Mouse (Mus musculus): Measurements from ENCODE around the gene Wdr46. TPM values are rescaled to one million over a fixed set of nuclear protein-coding genes. Genes with fewer than 3 reads are reported as not detected.
"Not testable (repeated sequence)": the region's sequence is repeated elsewhere in the genome, so short reads cannot be mapped to it uniquely, and the experiment has no call there.

Gene Wdr46
- polyA plus RNA-seq, 1 experiment from 2014 or later: 19.2 TPM

GRCm38 (mm10) chr17:33900989-33901314 lies 39.5 kb upstream of the Wdr46 start:
- Histone ChIP-seq H3K27ac (ENCODE audit: low read length) (no peak overlapping the region), H3K9me3 (replicated peaks; ENCODE audit: control insufficient read depth, low read length, poor library complexity, severe bottlenecking) (no peaks in the 10 kb centered on the region), H3K4me1 (ENCODE audit: control insufficient read depth, insufficient read depth, low read length) (no peaks in the 10 kb centered on the region), H3K4me3 (ENCODE audit: low read depth, low read length) (no peak overlapping the region), H3K4me2 (ENCODE audit: low read length) (no peak overlapping the region), H3K36me3 (ENCODE audit: control insufficient read depth, insufficient read depth, low read length) (no peaks in the 10 kb centered on the region), H3K27me3 (ENCODE audit: control insufficient read depth, insufficient read depth, low read depth, low read length) (no peaks in the 10 kb centered on the region), H3K9ac (ENCODE audit: low read depth, low read length) (no peak overlapping the region)
- 88% methylated on average over 4 of the region's 4 CpGs for WGBS
- ATAC-seq: no peak

DNA sequence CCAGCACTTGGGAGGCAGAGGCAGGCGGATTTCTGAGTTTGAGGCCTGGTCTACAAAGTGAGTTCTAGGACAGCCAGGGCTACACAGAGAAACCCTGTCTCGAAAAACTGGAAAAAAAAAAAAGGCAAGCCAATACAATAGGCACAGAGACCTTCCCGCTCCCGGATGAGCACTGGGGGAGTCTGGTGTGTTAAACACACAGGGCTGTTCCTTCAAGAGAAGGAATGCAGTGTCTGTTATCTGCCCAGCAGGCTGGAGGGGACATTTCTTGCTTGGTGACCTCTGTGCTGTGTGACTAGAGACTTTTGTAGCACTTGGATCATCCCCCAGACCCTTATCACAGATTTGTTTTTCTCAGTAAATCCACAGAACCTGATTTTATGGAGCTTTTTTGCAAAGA lies 38.8 kb upstream of the Wdr46 start:
- Histone ChIP-seq H3K4me2 (ENCODE audit: low read length) (no peak overlapping the region), H3K27ac (ENCODE audit: low read length) (no peak overlapping the region), H3K27me3 (ENCODE audit: control insufficient read depth, insufficient read depth, low read depth, low read length) (no peaks in the 10 kb centered on the region), H3K9me3 (replicated peaks; ENCODE audit: control insufficient read depth, low read length, poor library complexity, severe bottlenecking) (no peaks in the 10 kb centered on the region), H3K9ac (ENCODE audit: low read depth, low read length) (no peak overlapping the region), H3K4me3 (ENCODE audit: low read depth, low read length) (no peak overlapping the region), H3K36me3 (ENCODE audit: control insufficient read depth, insufficient read depth, low read length) (no peaks in the 10 kb centered on the region), H3K4me1 (ENCODE audit: control insufficient read depth, insufficient read depth, low read length) (no peaks in the 10 kb centered on the region)
- 82% methylated on average over 4 of the region's 4 CpGs for WGBS
- no peak for ATAC-seq

- WGBS: 80% methylated on average over 4 of the region's 4 CpGs
- no peak overlapping the region for H3K4me3 ChIP-seq (ENCODE audit: low read depth, low read length)
- H3K9ac ChIP-seq (ENCODE audit: low read depth, low read length): no peak overlapping the region
- no peaks in the 10 kb centered on the region for H3K36me3 ChIP-seq (ENCODE audit: control insufficient read depth, insufficient read depth, low read length)
- H3K4me1 ChIP-seq (ENCODE audit: control insufficient read depth, insufficient read depth, low read length): no peaks in the 10 kb centered on the region
- H3K27ac ChIP-seq (ENCODE audit: low read length): no peak overlapping the region
- H3K9me3 ChIP-seq (replicated peaks; ENCODE audit: control insufficient read depth, low read length, poor library complexity, severe bottlenecking): no peaks in the 10 kb centered on the region
- ATAC-seq: no peak
- H3K27me3 ChIP-seq (ENCODE audit: control insufficient read depth, insufficient read depth, low read depth, low read length): no peaks in the 10 kb centered on the region
- H3K4me2 ChIP-seq (ENCODE audit: low read length): no peak overlapping the region
Measured at GRCm38 (mm10) chr17:33902079-33902478, 38.4 kb upstream of the Wdr46 start.

GRCm38 (mm10) chr17:33902491-33902890 lies 38.0 kb upstream of the Wdr46 start:
- no peaks in the 10 kb centered on the region for H3K36me3 ChIP-seq (ENCODE audit: control insufficient read depth, insufficient read depth, low read length)
- WGBS: 88% methylated on average over 7 of the region's 7 CpGs
- no peaks in the 10 kb centered on the region for H3K4me1 ChIP-seq (ENCODE audit: control insufficient read depth, insufficient read depth, low read length)
- H3K9ac ChIP-seq (ENCODE audit: low read depth, low read length): no peak overlapping the region
- H3K9me3 ChIP-seq (replicated peaks; ENCODE audit: control insufficient read depth, low read length, poor library complexity, severe bottlenecking): no peaks in the 10 kb centered on the region
- no peak overlapping the region for H3K4me3 ChIP-seq (ENCODE audit: low read depth, low read length)
- H3K4me2 ChIP-seq (ENCODE audit: low read length): no peak overlapping the region
- no peak overlapping the region for H3K27ac ChIP-seq (ENCODE audit: low read length)
- no peak for ATAC-seq
- no peaks in the 10 kb centered on the region for H3K27me3 ChIP-seq (ENCODE audit: control insufficient read depth, insufficient read depth, low read depth, low read length)

DNA sequence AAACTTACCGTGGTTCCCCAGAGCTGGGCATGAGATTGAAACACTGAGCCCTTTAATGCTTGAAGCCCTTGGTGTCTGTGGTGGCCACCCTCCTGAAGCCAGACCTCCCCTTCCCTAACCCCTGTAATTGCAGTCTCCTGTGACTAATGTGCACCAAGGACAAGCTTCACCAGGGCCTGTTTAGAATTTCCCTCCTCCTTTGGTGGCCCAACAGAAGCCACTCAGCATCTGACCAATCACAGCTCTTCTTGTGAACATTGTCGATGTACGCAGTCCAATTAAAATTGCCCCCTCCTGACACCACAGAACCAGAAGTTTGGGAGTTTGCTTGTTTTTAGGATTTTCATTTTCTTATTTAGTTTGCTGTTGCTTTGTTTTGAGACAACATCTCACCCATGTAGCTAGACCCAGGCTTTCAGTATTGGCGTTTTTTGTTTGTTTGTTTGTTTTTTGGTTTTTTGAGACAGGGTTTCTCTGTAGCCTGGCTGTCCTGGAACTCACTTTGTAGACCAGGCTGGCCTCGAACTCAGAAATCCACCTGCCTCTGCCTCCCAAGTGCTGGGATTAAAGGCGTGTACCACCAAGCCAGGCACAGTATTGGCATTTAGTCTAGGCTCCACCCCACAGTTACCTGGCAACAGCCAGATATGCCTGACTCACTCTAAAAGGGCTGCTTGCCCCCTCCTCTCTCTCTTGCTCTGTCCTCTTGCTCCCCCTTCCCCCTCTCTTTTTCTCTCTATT lies 36.4 kb upstream of the Wdr46 start:
- not testable (repeated sequence) for H3K27ac ChIP-seq (ENCODE audit: low read length)

GRCm38 (mm10) chr17:33904835-33905234 lies 35.6 kb upstream of the Wdr46 start, which contains the start of gene Platr17:
Gene Platr17, plus strand, starts transcription at chr17:33905135.
- H3K9me3 ChIP-seq (replicated peaks; ENCODE audit: control insufficient read depth, low read length, poor library complexity, severe bottlenecking); ATAC-seq; H3K4me3 ChIP-seq (ENCODE audit: low read depth, low read length); H3K4me2 ChIP-seq (ENCODE audit: low read length); H3K27me3 ChIP-seq (ENCODE audit: control insufficient read depth, insufficient read depth, low read depth, low read length); H3K36me3 ChIP-seq (ENCODE audit: control insufficient read depth, insufficient read depth, low read length); H3K4me1 ChIP-seq (ENCODE audit: control insufficient read depth, insufficient read depth, low read length); H3K9ac ChIP-seq (ENCODE audit: low read depth, low read length); H3K27ac ChIP-seq (ENCODE audit: low read length): not testable (repeated sequence)
- 30% methylated on average over 3 of the region's 4 CpGs for WGBS

More for the DNA sequence above, 36.4 kb upstream of the Wdr46 start:
- H3K9me3 ChIP-seq (replicated peaks; ENCODE audit: control insufficient read depth, low read length, poor library complexity, severe bottlenecking); H3K4me1 ChIP-seq (ENCODE audit: control insufficient read depth, insufficient read depth, low read length); ATAC-seq; H3K27me3 ChIP-seq (ENCODE audit: control insufficient read depth, insufficient read depth, low read depth, low read length); H3K4me2 ChIP-seq (ENCODE audit: low read length); H3K4me3 ChIP-seq (ENCODE audit: low read depth, low read length); H3K36me3 ChIP-seq (ENCODE audit: control insufficient read depth, insufficient read depth, low read length); H3K9ac ChIP-seq (ENCODE audit: low read depth, low read length): not testable (repeated sequence)
- 74% methylated on average over 6 of the region's 6 CpGs for WGBS

- Histone ChIP-seq H3K4me1 (ENCODE audit: control insufficient read depth, insufficient read depth, low read length) (peaks cover 13% of the 10 kb centered on the region), H3K27ac (ENCODE audit: low read length) (peak overlapping the region; percentile 83), H3K4me3 (ENCODE audit: low read depth, low read length) (peak overlapping the region; percentile 83), H3K9ac (ENCODE audit: low read depth, low read length) (peak overlapping the region; percentile 78), H3K4me2 (ENCODE audit: low read length) (peak overlapping the region; percentile 89), H3K9me3 (replicated peaks; ENCODE audit: control insufficient read depth, low read length, poor library complexity, severe bottlenecking) (no peaks in the 10 kb centered on the region), H3K36me3 (ENCODE audit: control insufficient read depth, insufficient read depth, low read length) (peaks cover 15% of the 10 kb centered on the region), H3K27me3 (ENCODE audit: control insufficient read depth, insufficient read depth, low read depth, low read length) (no peaks in the 10 kb centered on the region)
- peak; percentile 12 for ATAC-seq
- WGBS: under 1% methylated on average over 44 of the region's 44 CpGs
Measured at GRCm38 (mm10) chr17:33908331-33909076, 32.0 kb upstream of the Wdr46 start.

DNA sequence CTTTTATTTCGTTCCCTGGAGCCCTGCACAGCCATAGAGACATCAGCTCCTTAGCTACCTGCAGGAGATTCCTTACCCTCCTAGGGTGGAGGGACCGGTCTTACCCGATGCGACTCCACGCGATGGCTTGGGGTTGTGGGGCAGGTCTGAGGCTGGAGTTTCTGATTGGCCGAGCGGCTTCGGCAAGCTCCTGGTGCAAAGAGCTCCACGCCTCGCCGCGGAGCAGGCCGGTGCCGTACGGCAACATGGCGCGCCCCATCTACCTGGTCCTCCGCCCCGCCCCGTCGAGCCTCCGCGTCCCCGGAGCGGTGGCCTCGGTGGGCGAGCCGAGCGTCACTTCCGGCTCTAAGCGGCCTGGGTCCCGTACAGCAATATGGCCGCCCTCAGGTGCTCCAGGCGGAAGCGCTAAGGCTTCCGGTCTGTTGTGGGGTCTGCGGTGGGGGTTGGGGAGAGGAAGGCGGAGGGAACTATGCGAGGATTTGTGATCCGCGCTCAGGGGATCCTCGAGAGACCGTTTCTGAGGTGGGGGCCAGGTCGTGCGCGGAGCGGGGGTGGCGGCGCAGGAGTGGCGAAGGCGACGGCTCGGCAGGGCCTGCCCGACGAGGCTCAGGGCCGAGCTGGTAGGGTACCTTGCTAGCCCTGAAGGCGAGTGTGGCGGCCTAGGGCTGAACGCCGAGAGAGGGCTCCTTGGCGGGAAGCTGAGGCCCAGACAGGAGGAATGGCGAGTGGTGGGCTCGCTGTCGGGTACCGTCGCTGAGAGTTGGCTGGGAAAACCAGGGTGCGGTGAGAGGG lies 31.2 kb upstream of the Wdr46 start, which contains the start of gene Daxx:
Gene Daxx (plus strand): TSS at position 338 of the 792 bp plus-strand sequence.
- Histone ChIP-seq H3K9me3 (replicated peaks; ENCODE audit: control insufficient read depth, low read length, poor library complexity, severe bottlenecking) (no peaks in the 10 kb centered on the region), H3K4me2 (ENCODE audit: low read length) (peak within 1 kb of the TSS; percentile 89), H3K9ac (ENCODE audit: low read depth, low read length) (peak within 1 kb of the TSS; percentile 94), H3K27me3 (ENCODE audit: control insufficient read depth, insufficient read depth, low read depth, low read length) (no peaks in the 10 kb centered on the region), H3K36me3 (ENCODE audit: control insufficient read depth, insufficient read depth, low read length) (peaks cover 22% of the 10 kb centered on the region), H3K4me3 (ENCODE audit: low read depth, low read length) (peak within 1 kb of the TSS; percentile 83), H3K27ac (ENCODE audit: low read length) (peak within 1 kb of the TSS; percentile 86), H3K4me1 (ENCODE audit: control insufficient read depth, insufficient read depth, low read length) (peaks cover 13% of the 10 kb centered on the region)
- ATAC-seq: peak; percentile 97
- WGBS: under 1% methylated on average over 67 of the region's 68 CpGs
